Mouse (Mus musculus) cerebellum, adult 11 months (tissue): ENCODE measurements around the gene Cd44.

Experiments used
- DNase-seq: peaks from one replicate; pipeline ENCODE4 v3.0.0; 2022

The Cd44 gene

DNA sequence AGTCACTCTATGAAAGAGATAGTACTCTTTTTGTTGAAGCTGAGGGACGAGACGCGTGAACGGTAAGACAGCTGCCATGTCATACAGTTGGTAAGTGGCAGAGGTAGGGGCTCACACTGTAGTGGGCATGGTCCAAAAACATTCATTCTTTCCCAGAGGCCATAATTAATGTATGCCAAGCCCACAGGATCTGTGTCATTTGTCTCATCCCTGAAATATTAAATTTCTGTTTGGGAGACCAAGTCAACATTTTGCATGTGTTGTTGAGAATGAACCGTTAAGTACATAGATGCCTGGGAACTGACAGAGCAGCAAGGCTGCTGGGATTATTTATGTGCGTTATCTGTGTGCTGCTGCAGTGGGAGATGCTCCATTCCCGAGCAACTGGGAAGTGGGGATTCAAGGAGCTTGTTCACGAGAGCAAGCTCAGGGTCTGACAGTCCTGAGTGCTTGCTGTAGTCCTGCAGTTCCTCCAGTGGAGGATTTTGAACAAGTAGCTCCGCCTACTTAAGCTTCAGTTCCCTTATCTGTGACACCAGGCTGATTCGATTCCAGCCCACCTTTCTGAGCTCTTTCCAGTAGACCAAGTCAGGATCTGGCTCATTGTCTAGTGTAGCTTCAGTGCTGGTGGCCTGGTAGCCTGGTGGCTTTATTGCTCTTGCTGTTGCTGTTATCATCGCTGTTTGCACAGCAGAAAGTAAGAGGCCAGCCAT is 12.5 kb upstream of the Cd44 start:
- no peak for DNase-seq

DNA sequence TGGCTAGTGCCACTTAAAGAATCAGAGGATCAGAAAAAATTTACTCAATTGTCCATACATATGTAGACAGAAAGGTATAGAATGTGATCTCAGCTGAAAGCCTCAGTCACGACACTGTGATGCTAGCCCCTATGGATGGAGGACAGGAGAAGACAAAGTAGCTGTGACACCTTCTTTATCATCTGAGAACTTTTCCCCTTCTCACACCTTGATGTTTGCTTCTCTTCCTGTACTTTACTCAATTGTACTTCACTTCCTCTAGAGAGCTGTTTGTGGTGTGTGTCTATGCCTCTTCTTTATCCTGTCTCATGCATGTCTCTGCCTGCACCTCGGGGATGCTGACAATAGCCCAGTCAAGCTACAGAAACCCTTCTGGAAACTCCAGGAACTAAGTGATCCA is 11.5 kb upstream of the Cd44 start:
- no peak for DNase-seq

DNA sequence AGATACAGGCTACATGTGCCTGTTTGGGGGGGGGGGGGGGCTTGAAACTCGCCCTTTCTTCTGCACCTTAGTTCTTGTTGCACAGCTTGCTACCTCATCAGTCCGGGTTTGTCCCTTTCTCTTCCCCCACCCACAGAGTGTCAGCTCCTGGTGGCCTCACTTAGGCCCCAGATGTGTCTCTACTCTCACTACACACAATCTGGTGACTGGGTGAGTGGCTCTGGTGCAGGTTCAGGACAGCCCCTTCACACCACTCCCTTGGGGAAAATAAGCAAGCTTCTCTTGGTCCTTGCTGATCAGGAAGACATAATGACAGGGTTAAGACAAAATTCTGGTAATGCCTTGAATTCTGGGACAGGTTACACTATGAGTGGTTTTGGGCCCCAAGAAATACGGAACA is 11.0 kb upstream of the Cd44 start:
- DNase-seq, result no peak

DNA sequence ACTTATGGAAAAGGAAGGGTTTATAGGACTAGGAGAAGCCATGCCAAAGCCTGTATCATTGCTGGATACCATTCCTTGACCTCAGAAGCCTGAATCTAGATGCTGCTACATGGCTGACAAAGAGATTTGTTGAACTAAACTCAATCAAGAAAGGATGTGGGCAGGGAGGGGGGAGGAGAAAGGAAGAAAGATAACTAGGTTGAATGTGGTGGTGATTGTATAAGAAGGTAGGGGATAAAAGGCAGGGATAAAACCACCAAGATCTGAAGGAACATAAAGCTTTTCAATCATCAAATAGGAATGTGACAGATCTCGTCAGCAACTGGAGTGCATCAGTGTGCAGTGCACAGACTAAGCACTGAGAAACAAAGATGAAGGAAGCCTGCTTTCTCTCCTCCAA is 7.9 kb upstream of the Cd44 start:
- no peak for DNase-seq

DNA sequence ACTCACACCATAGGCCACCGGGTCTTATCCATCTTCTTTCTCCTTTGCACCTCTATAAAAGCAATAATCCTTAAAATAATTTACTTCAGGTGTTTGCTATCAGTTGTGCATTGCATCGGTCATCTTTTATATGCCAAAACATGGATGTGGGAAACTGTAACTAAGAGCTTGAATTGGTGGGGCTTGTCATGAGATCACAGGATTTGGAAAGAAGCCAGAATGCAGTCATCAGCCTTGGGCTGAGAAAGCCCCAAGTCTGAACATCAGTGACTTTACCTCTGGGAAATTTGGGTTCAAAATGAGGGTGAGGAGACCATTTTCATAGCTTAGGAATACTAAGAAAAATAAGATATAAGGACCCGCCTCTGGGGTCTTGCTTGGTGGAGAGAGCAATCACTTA is 4.1 kb upstream of the Cd44 start:
- no peak for DNase-seq

DNA sequence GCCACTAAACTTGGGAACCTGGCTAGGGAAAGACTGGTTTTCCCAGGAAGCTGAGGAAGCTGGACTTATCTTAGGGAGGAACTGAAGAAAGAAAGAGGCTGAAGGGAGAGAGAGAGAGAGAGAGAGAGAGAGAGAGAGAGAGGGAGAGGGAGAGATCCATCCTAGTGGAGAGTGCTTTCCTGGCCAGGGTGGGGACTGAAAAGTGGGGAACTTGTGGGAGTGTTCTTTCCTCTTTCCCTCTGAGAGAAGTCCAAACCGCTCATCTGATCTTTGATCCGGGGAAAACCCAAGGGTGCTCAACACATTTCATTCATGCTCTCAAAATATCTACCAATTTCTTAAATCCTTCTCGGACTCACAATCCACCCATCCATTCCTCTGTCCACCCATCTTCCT is 361 bp upstream of the Cd44 start:
- no peak for DNase-seq

DNA sequence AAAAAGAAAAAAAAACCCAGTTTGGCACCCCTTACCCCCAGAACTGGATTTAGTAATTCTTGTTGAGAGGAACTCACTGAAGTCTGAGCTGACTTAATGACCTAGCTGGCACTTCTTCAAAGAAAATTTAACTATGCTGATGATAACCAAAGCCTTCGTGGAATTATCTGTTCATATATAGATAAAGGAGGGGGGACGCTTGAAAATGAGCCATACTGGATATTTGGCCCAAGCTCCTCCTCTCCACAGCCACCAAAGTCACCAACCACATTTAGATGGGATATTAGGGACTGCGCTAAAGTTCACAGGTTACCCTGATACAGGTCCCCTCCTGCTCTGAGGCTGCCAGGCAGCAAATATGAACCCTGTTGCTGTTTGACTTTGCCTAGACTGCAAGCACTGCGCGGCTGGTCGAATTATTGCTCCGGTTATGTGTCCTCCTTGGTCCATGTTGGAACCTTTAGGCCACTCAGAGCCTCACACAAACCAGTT is 1.2 kb downstream of the Cd44 start:
- no peak for DNase-seq

DNA sequence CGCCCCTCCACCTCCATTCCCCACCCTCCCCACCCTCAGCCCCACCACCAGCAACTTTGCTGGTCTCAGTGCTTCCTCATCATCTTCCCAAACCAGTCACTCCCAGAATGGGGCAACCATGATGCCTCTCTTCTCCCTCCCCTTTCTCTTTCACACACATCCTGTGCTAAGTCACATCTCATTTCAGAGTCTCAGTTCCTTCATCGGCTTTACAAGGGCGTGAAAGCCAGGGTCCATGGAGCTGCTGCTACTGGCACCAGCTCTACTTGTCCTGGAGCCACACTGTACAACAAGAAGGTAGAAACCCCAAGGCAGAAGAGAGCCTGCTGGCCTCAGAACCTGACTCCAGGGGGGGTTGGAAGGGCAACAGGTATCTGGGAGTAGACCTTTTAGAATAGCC is 2.2 kb downstream of the Cd44 start:
- no peak for DNase-seq

DNA sequence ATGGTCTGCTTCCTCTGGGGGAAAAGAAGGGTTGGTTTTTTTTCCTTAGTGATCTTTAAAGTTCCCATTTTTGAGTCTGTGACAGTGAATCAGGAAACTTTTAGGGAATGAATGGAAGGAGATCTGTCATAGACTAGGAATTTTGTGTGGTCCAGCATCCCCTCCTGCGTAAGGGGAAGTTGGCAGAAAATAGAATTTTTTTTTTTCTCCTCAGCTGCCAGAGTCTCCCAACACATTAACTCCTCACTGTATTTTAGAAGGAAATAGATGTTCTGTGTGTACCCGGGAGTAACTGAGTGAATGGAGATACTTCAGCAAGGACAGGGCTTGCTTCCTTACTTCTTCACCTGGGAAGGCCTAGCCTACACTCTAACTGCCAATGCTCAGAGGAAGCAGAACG is 2.9 kb downstream of the Cd44 start:
- DNase-seq, result no peak

DNA sequence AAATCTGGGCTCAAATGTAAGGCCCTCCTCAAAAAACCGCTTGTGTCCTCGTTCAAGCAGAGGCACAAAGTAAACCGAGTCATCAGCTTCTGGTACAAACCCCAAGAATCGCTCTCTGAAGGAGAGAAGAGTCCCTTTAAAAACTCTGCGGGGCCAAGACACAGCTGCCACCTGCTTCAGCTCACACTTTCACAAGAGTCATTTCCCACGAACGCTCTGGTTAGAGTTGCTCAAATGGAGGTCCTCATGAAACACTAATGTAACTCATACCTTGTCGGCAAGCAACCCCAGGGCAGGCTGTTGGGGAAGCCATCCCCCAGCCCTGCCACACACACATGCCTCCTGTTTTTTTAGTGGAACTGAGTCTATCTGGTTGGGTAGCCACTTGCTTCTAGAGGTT is 5.3 kb downstream of the Cd44 start:
- DNase-seq, result no peak

DNA sequence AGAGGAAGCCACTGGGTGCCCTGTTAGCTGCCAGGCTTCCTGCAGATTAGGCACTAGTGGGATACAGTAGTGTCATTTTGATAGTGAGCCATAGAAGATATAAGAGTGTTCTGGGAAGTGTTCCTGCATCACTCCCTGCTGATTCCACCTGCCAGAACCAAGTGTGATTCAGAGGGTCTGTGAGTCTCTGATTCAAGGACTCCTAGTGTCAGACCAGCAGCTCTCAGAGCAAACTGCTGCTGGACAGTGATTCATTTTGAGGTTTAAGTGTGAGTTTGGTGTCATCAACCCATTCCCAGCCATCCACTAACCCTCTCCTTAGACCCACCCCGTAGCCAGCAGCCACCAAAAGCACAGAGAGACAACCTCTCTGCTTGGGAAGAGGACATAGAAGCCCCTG is 6.3 kb downstream of the Cd44 start:
- no peak for DNase-seq

DNA sequence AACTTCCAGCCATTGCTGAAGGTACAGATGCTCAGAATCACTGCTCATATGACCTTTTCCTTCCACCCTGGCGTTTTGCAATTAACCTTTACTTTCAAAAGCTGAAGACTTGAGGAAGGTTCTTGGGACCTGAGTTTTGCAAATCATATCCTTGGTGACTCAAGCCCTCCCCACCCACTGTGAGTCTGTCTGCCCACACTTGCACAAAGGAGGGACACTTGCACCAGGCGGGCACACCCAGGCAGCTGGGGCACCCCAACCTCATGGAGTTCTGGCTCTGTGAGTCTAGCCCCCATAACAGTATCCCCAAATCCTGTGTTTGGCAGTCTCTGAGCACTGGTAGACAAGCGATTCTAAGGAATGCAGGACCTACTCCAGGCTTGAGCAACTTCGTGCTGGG is 6.7 kb downstream of the Cd44 start:
- no peak for DNase-seq

DNA sequence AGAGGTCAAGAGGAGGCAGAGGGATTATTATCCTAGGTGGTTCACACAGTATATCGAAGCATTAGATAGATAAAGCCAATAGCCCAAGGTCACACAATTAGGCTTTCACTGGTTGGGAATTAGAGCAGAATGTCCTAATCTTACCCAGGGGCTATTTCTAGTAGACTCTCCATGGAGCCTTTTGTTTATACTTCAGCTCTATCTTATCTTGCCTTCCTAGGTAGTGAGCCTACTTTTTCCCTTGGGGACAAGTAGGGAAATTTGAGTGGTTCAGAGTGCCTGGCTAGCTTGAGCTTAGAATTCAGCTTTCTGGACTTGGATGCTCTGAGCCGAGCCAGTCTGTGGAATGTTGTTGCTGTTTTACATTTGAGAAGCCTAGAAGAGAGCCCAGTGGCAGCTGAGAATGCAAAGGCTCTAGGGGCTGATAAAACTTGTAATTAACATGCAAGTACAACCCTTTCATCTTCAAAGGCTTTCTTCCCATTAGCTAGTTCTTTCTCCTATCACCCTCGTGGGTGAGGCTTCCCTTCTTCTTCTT is 12.7 kb downstream of the Cd44 start:
- no peak for DNase-seq

DNA sequence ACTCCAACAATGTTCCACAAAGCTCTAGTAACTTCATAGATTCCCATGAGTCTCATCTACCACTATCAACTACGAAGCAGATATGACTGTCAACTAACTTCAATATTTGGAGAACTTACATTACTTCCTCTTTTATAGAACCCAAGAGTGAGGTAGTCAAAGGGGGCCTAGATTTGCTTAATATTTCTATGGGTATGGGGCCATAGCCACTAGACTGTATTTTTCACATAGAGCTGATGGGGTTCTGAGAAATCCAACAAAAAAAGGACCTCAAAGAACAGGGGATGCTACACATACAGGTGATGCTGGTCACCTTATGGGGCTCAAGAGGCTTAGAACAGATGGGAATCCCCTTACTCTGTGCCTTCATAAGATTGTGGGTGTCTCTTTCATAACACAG is 14.3 kb downstream of the Cd44 start:
- DNase-seq, result no peak

DNA sequence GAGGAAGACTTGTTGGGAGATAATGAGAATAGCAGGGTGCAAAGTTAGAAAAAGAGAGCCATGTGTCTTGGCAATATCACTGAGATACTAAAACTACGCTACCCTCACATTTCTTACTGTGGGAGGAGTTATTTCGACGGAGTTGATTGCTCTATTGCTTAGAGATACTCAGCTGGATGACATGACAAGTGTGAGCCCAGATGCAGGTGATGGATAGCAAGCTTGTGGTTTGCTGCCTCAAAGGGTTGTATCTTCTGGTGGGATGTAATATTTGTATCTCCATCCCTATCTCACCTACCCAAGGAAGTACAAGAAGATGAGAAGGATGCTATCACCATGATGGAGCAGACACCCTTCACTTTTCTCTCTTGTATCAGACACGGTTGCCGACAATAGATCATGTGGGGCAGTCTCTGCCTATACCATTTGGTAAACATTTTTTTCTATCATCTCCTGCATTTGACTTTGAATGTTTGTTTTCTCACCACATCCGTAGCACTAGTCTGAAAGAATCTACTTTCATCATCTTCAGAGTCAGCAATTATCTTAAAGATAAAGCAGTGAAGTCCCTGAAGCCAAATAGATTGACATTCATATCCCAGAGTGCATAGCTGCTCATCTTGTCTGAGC is 15.0 kb downstream of the Cd44 start:
- no peak for DNase-seq

DNA sequence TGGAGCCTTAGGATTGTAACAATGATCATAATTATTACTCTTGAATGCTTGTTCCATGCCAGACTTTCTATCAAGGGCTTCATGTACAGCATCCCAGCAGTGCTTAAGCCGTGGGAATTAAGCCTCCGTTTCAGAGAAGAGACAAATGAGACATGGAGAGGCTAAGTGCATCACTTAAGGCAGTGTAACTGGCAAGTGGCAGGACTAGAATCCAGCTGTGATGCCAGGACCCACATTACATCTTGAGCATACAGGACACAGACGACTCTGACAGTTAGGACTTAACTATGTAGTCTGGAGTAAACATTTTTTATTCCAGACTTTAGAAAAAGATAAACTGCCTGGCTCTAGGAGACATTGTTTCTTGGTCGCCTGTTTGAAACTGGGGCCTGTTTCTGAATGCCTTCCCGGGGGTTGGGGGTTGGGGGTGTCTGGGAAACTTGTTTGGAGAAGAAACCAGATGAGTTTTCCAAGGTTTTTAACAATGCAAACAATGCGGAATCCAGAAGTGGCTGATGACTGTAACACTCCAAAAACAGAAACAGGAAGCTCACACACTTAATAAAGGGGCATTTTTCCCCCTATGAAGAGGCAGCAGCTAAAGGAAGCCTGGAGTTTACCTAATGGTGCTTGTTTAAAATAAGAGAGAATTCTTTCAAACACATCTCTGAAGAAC is 18.7 kb downstream of the Cd44 start:
- DNase-seq, result no peak

DNA sequence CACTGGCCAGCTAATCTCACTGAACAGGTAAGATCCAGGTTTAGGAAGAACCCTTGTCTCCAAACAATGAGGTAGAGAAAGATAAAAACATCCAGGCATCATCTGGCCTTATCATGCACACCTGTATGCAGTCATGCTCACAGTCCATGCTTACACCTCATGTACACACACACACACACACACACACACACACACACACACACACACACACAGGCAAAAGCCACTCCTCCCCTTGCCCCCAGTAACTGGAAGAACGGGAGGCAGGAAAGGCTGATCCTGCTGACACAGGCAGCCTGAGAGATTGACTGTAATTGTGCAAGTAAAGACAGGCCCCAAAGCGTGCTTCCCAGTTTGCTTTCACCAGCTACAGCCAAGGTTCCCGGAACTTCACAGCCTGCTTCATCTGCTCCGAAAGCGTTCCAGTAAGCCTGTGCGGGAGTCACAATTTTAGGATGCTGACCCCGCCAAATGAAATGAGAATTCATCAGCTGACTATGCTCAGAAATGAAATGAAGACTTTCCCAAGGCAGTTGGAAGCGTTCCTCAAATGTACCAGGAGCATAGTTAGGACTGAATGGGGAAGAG is 19.4 kb downstream of the Cd44 start:
- DNase-seq, result no peak

DNA sequence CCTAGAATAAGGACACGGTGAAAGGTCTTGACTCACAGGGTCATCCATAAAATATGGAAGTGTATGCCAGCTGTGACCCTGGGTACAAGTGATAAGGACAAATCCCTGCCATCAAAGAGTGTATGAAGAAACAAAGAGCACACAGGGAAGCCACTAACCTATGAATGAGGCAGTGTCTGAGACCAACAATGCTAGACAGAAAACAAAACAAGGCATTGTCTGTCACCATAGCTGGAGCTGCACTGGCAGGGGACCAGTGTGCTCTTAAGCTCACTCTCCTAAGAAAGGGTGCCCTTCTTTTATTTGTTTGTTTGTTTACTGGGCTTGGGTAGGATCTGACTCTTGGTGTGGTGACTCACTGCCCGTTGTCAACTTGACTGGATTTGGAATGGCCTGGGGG is 23.0 kb downstream of the Cd44 start:
- no peak for DNase-seq

DNA sequence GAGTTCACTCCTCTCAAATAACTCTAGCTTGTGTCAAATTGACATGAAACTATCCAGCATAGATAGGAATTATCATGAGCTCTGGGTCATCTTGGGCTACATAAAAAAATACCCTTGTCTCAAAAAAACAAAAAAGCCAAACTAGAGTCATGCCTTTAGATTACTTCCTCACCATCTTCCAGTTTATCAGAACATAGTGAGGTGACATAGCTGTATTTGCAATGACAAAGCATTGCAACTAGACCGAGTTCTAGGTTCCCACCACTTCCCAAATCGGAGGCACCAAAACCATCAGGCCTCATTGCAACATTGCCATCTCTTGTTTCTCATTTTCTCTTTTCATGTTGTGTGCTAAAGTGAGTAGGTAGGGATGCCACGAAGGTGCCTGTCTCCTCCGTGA is 24.0 kb downstream of the Cd44 start:
- no peak for DNase-seq

DNA sequence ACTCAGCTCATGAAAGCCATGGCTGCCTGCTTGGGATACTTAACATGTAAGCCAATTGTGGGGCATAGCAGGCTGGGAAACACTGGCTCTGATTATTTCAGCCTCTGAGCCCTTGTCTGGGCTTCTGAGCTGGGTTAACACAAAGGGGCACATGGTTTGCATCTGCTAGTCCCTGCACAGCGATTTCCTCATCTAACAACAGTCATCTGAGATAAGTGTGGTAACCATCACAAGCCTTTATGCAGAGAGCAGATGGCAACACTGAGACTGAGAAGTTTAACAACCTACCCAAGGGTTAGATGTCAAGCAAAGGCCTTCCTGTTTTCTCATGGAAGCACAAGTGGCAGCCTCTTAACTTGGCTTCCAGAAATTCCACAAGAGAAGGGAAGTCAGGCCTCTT is 25.3 kb downstream of the Cd44 start:
- DNase-seq, result no peak

DNA sequence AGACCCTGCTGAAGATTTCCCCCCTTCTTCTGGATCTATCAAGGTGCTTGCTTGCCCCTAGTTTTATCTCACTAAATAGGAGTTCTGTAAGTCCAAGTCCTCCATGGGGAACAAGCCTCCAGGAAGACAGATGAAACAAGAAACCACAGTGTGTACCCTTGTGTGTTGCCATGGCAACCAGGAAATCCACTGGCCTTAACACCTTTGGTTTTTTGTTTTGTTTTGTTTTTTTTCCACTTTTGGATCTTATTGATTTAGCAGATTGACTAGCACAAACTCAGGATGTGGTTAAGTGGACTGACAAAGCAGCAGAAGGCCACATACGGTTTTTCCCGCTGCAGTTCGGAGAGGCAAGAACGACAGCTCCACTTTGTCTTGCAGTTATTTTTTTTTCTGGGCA is 27.6 kb downstream of the Cd44 start:
- no peak for DNase-seq

DNA sequence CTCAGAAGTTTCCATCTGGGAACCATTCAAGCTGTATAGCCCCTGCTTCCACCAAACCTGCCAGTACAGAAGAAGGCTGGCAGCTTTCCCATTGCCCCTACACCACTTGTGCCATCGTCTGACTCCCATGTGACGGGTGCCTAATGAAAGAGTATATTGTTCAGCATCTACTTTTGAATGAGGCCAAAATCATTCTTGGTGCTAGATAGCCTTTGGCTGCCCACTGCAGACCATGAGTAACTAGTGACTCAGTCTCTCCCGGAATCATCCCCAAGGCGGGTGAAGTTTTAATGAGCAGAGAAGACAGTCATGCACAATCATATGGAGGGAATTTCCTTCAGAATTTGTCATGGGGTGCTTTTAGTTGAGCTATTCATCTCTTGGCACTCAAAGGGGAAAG is 28.3 kb downstream of the Cd44 start:
- no peak for DNase-seq

DNA sequence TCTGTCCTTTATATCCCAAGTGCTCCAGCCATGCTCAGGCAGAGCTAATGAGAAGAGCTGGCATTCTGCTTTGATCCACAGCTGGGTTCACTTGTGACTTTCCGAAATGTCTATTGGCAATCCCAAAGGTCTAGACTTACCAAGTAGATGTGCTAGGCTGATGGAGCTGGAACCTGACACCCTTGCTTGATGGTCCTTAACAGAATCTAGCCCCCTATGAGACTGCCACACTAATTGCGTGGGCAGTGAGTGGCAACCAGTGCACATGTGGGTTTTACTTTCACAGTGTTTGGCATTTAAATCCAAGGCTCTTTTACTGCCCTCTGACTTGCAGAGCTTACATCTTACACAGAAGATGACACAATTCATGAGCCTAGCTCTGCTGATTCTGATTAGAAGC is 29.0 kb downstream of the Cd44 start:
- DNase-seq, result no peak

DNA sequence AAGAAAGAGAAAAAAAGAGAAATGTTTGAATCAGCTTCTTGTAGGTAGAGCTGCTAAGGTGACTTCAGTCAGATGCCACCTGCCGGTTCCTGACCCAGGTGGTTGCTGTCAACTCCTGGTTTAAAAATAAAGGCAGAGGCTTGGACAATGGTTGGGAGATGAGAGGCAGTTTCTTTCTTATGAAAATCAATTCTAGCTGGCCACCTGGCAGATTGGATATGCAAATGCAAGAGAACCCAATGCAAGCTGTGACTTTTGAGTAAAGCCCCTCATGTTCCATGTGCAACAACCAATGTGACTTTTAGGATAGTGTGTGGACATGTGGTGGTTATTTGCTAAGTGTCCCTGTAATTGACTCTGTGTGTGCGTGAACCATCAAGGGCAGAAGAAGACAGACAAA is 33.0 kb downstream of the Cd44 start:
- no peak for DNase-seq
